Mouse (Mus musculus) cerebellum, adult 9-11 months (tissue): ENCODE results near the gene Tns1.
"Not testable (repeated sequence)": the region's sequence is repeated elsewhere in the genome, so short reads cannot be mapped to it uniquely, and the experiment has no call there.

Experiments
- DNase-seq: peaks from one replicate; pipeline ENCODE4 v3.0.0; 2022

The Tns1 gene

DNA sequence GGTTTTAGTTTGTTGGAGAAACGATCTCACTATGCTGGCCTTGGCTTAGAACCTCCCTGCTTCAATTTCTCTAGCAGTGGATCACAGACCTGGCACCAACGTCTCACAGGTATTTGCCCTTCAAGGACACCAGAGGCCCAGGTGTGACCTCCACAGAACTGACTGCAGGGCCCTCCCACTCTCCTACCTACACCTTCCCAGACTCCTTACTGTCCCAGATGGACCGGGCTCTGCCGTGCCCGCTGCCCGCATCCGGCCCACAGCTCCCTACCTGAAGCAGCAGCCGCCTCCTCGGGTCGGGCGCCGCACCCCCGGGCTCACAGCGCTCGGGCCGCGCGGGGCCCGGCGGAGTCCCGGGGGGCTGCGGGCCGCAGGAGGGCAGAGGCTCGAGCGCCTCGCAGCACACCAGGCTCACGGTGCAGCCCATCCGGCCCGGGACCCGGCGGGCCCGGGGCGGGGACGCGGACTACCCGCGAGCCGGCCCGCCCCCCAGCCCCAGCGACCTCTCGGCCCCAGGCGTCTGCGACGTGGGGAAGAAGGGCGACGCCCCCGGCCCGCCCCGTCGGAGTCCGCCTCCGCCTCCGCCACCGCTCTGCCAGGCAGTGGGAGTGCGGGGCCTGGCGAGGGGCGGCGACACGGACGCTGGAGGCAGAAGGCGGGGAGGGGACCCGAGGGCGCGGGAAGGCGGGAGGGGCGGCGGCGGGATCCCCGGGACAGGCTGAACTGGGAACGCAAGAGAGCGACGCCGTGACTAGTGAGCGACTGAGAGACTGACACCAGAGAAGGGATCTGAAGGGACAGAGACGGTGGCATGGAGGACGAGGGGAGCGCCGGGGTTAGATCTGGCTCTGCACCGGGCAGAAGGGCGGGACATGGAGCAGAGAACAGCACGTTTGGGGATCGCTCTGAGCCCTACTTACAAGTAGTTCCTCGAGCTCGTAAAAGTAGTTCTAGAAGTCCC, at the start of gene Tns1:
Gene Tns1, minus strand, starts transcription at position 429 of the 961 bp plus-strand sequence.
- DNase-seq: no peak

DNA sequence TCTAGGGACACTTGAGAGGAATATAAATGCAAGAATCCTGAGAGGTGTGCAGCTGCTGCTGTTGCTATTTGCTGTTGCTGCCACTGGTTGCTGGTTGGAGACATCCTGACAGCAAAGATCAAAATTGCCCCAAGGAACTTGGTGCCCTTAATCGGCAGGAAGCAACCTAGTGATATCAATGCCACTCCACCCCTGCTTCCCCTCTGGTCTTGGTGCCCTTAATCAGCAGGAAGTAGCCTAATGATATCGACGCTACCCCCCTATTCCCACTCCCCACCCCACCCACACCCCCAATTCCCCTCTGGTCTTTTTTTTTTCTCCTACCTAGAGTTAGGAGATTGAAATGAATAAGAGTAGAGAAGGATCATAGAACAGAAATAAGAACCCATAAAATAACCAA, 48.5 kb upstream of the Tns1 start:
- no peak for DNase-seq

DNA sequence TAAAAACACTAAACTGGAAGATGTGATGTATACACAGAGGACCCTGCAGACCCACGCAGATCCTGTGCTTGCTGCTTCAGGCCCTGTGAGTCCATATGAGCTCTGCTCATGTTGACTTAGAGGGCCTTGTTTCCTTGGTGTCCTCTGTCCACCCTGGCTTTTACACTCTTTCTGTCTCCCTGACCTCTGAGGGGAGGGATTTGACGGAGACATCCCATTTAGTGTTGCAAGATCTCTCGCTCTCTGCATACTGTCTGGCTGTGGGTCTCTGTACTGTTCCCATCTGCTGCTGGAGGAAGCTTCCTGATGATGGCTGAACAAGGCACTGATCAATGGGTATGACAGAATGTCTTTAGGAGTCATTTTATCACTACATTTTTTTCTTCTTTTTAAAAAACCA, 45.5 kb upstream of the Tns1 start:
- DNase-seq: no peak

DNA sequence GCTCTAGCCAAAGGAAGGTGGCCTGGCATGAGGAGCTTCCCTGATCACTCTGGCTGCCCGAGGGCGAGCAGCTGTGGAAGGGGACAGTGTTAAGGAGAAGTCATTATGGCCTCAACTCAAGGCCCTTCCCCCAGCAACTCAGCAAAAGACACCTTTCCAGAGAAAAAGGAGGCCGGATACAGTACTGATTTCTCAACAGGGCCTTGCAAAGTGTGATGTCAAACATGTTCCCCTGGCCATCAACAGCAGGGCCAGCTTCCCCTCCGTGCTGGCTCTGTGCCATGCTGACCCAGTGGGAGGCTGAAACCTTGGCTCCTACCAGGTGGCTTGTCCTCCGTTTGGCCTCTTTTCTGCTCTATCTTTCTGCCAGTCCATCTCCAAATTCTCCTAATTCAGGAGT, 42.9 kb upstream of the Tns1 start:
- DNase-seq: no peak

DNA sequence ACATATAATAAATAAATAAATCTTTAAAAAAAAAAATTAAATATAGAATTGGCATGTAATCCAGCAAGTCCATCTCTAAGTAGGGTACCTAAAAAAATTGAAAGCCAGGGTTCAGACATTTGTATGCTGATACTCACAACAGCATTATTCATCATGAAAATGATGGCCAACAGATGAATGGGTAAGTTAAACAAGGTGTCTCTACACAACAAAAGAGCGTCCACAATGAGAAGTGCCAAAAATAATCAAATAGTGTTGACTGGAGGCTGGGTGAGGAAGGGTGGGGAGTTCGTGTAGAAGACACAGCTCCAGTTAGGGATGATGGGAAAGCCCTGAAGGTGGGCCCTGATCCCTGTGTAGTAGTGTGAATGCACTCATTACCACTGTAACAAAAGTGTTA, 35.8 kb upstream of the Tns1 start:
- no peak for DNase-seq

DNA sequence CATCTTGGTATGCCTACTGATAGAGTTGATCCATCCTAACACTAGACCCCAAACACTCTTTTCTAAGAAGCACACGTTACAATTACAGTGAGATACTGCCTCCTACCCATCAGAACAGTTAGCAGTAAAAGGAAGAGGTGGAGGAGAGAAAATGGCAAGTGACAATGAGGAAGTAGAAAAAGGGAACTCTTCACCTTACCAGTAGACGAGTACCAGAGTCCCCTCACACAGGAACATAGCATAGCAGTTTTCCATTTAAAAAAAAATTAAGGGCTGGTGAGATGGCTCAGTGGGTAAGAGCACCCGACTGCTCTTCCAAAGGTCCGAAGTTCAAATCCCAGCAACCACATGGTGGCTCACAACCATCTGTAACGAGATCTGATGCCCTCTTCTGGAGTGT, 35.4 kb upstream of the Tns1 start:
- DNase-seq: not testable (repeated sequence)

DNA sequence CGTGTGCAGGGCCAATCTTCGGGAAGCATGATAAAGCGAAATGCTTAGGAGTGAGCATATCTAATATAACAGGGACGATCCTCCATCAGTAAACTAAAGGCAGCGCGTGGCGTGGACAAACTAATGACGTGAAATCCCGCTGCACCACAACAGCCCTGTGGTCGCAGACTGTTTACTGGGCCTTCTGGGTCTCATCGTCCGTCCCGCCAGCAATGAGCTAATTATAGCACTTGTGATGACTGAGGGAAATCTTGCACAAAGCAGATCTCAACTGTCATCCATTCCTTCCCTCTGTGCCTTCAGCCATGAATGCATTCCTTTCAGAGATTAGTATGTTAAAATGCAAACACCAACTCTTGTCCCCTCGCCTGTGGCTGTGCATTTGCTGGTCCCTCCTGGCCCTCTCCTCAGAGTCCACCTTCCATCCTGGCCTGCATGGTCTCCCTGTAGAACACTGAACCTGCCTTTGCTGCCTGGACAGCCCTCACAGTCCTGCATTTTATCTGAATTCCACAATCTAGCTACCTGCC, 32.2 kb upstream of the Tns1 start:
- no peak for DNase-seq

DNA sequence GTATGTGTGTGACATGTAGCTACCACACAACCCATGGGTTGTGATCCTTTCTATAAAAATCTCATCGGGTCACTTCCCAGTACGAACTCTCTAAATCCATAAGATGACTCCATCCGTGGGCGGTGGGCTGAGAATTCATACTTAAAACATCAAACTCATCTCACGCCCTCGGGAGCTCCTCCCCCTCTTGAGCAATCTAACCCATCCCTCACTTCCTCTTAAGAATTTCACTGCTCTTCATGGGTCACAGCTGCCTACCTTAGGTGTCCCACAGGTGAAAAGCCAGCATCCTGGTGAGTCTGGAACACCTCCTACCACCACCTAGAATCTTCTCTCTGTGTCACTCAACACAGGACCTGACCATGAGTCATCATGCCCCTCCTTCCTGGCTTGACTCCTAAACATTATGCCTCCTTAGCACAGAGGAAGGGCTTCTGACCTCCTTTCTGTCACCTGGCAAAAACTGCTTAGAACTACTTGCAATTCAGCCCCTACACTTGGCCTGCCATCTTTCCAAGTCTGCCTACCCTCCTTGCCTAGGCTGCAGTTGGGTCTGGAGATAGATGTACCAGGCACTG, 31.3 kb upstream of the Tns1 start:
- DNase-seq: no peak

DNA sequence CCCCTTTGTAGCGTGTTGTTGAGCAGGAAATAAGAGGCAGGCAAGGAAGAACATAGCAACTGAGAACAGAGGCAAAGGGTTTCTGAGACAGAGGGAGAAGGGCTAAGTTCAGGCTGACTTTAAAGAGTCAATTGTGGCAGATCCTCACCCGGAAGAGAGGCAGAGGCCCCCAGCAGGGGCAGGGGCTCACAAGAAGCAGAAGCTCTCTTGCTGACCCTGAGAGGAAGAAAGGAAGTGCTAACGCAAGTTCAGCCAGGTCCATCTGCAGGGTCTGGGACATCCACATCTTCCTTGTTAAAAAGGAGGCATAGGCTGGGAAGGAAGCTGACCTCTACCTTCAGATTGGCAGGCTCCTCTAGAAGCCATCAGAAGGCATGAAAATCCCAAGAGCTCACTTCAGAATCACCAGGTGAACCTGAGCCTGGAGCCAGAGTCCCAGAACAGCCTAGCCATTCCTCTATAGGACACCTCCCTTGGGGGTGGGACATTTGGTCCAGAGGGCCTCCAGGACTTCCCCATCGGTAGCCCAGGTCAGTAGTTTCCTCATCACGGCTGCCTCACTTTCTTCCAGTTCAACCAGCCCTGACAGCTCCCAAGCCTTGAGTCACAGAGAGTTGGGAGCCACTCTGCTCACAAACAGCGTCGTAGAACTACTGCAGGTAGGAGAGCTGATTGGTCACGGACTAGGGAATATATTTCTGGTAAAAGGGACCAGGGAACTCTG, 29.4 kb upstream of the Tns1 start, which contains the start of gene Cxcr2:
Gene Cxcr2, plus strand, starts transcription at position 529 of the 724 bp plus-strand sequence.
- DNase-seq: no peak

DNA sequence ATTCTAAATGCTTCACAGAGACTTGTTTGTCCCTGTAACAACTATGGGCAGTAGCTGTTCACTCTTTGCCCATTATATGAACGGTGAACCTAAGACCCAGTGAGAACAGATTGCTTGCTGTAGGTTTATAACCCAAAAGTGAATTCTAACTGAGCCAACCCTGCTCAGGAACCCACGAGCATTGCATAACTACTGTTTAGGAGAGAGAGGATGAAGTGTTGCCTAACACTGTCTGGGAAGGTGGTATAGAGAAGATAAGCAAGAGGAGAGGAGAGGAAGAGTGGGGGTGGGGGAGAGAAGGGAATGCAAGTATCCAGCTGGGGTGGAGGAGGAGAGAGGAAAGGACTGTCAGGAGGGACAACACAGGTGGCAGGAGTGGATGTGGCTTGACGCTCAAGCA, 26.8 kb upstream of the Tns1 start:
- DNase-seq: no peak

DNA sequence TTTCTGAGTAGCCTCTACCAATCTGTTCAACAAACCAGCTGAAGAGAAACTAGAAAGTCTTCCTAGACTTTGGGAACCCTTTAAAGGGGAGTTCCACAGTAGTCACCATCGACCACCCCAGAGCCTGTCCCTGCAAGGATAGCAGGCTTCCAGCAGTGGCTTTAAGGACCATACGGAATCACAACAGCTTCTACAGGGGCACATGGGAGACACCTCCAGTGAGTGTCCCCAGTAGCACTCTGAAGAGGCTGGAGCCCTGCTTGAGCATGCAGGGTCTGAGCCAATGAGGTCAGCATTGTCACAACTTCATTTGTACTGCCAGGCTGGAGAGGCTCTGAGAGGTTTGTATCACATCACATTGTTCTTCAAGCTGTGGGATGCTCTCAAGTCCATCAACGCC, 25.9 kb upstream of the Tns1 start:
- no peak for DNase-seq

DNA sequence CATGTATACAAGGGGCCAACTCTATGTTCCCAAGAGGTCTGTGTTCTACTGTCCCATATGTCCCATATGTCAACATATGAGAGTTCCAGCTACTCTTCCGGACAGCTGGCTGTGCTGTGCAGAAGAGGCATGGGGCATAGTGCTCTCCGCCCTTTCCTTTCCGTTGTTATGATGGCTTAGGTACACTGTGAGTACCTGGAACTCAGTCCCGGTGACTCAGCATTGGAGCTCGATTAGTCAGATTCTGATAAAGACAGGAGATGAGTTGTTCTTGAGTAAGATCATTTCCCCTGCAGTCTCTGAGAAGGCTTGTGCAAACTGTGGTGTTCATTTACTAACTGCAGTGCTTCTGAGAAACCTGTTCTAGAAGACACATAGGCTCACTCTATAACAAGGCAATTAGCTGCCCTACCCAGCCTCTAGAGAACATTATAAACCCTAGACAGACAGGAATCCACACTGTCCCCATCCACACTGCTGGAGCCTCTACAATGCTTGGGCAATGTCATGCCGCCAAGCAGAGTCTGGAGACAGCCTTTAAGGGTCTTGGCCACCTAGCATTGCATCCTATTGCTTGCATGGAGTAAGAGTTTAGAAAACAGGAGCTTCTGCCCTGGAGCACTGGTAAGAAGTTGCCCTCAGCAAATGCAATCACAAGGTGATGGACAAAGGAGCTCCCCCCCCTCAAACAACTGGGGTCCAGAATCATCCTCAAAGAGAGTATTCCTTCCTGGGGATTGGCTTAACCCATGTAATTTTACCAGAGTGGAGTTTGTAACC, 25.0 kb upstream of the Tns1 start:
- DNase-seq: no peak

DNA sequence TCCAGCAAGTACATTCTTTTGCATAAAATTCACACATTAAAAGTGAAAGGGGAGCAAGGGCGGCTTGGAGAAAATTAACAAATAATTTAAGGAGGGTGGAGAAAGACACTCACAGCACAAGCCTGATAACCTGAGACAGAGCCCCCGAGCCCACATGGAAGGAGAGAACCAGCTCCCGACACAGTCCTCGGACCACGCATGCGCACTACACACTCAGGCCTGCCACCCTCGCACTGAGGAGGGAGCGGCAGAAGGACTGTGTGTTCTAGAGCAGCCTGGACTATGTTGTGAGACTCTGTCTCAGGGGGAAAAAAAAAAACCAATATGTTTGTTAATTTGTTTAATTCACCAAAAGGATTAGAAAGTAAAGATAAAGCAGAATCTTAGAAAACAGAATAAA, 17.5 kb upstream of the Tns1 start:
- DNase-seq: no peak

DNA sequence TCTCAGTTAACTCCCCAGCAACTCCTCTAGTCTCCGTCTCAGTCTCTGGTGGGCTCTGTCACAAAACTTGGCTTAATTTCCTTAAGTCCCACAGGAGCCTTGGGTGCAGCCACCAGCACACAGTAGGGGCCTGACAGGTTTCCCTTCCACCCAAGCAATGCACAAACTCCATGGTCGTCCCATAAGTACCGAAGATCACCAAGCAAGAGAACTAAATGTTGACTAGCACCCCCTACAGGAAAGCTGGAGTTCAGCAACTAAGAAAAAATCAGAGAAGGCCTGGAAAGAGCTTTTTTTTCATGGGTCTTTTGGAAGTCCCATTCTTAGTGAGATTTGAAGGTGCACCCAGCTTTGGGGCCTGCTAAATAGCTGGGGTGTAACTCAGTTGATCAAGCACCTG, 15.2 kb upstream of the Tns1 start:
- no peak for DNase-seq

DNA sequence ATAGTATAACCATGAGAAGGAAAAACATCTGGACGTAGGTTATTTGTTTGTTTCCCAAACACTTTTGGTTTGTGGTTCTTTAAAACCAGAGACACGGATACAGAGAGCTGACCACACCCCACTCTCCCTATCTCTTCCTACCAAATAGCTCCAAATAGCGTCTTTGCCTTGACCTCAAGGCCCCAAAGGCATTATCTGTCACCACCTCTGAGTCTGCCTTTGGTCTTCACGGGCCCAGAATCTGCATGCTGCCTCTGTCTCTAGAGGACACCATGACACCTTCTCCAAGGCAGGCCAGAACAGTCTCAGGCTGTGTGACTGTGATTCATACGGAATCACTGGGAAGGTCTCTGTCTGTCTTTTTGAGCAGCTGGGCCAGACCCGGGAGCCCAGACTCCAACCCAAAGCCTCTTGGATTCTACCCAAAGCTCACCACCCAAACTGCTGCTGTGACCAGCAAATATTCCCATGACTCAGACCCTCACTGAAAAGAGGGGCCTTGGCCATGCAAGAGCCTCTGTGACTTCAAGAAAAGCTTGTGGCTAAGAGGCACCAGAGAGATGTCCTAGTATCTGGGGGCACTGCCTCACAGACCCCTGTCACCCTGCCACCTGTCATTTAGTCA, 11.2 kb upstream of the Tns1 start:
- DNase-seq: no peak

DNA sequence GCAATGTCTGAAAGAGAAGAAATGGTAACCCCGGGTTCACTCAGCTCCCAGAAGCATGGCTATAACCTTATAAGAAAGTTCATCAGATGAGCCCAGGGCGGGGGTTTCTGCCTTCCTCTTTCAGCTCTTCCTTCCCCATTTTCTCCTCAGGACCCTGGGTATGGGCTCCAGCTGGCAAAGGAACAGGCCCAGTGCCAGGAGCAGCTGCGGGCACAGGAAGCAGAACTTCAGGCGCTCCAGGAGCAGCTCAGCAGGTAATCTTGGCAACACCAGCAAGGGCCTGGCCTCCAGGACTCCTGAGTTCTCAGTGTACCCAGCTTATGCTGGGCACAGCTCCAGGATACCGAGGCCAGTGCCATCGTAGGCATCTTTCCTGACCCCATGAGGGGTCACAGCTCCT, 9.7 kb upstream of the Tns1 start:
- DNase-seq: peak; percentile 8

DNA sequence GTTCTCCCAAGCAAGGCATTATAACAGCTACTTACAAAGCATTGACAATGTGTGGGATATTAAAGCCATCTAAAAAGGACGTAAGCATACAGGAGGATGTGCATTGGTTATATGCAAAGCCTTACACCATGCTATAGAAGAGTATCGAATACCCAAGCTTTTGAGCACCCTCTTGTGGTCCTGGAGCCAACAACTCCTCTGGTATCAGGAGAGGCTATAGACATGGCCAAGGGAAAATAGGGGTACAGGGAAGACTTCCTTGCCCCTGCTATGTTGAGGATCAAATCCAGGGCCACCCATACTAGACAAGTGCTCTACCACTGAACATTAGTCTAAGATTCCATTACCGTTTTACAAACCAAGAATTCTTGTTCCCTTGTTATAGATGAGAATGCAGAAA, 7.8 kb upstream of the Tns1 start:
- no peak for DNase-seq

DNA sequence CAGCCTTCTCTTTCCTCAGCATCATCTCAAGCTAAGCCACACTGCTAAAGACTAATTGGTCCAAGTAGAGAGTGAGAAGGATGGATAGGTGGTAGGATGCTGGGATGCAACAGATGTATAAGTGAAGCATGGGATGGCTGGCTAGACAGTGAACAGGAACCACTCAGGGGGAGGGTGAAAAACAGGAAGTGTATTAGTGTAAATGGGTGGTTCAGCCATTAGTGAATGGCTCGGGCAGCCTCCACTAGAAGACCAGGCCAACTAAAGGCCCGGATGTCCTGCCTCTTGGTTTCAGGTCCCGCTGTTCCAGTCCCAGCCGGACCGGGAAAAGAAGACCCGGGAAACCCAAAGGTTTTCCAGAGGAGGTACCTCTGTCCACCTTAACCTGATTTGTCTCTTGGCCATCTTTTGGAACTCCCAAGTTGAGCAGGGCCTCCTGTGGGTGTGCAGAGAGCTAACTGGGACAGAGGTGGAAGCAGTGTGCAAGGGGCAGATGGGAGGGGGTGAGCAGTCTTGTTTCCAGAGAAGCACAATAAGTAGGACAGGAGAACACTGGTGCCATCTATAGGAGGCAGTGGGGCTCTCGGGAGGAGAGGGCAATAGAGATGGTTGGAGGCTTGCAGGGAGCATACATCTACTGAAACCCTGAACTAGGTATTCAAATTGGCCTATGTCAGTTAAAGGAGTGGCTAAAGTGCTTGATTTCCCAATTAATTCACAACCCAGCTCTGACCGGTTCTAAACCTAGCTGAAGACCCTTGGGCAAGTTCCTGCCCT, 6.8 kb upstream of the Tns1 start:
- DNase-seq: no peak

DNA sequence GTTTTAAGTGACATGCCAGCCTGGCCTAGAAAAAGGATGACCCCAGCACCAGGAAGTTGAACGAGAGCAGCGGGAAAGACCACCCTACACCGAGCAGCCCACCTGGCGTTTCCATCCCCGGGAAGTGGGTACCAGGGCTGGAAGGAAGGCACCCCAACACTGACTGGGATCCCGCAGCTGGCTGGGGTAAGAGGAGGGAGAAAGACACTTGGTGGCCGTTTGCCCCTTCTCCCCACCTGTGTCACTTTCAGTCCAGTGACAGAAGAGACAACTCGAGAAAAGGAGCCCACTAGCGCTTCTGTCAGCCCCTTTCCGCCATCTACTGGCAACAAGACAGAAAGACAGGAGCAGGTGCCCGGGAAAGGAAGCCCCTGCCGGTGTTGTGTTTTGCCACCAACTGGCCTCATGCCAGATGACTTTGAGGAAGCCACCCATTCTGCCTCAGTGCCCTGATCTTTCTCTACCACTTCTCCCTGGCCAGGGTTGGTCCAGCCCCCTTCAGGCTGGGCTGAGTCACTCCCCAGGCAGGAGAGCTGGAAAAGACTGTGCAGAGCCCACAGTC, 823 bp upstream of the Tns1 start, which contains the start of gene Rufy4:
Gene Rufy4, plus strand, starts transcription at position 551 of the 562 bp plus-strand sequence.
- DNase-seq: peak; percentile 44

DNA sequence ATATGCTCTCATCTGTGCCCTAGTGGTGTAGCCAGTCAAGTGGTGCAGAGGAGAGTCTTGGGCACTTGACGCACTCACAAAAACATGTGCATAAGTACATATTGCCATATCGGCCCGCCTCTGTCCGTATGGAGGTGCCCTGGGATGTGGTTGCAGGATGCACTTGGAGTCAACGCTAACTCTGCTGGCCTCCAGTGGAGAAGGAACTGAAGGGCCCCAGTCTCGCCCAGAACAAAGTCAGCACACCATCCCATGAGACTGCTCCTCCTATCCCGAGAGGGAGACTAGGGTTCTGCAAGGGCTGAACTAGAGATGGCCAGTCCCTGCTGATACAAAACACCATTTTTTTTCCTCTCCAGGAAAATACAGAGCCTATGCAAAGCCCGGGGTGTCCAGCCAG, 1.0 kb downstream of the Tns1 start:
- DNase-seq: no peak
